Mouse (Mus musculus): Measurements from ENCODE around the gene Cdc37. TPM values are rescaled to one million over a fixed set of nuclear protein-coding genes. Genes with fewer than 3 reads are reported as not detected.

Gene Cdc37
- polyA plus RNA-seq, 1 experiment from 2014 or later: 351 TPM

DNA sequence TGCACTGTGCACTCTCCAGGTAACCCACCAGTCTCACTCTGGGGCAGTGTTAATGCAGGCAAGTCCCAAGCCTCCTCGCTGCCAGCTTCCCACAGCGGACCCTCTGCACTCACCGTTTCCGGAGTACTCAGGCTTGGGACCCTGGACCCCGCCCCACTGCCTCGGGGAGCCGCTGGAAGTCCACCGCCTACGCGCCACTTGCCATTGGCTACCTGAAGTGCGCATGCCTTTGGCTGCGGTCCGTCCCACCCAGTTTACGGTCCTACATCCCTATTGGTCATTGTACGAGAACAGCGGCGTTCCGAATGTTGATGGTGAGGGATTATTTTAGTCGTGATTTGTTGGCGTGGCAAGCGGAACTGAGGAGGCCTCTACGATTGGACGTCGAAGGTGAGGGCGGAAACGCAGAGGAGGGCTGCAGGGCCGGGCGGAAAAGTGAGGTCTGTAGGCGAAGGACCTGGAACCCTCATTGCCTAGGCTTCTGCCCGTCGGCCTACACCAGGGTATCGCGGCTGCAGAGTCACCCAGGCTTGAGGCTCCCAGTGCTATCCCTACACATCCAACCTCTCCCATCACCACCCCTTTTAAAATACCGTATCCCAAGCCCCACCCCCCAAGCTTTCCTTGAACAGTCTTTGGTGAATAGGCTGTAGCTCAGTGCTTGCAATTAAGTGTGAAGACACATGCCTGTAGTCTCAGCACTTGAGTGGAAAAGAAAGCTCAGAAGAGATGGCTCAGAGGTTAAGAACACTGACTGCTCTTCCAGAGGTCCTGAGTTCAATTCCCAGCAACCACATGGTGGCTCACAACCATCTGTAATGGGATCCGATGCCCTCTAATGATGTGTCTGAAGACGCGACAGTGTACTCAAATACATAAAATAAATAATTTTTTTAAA, 18.5 kb downstream of the Cdc37 start, which contains the start of gene Tyk2:
TSS of gene Tyk2 (minus strand) at position 185 of the 898 bp plus-strand sequence.
- 5% methylated on average over 37 of the region's 37 CpGs for WGBS
- H3K36me3 ChIP-seq: peaks cover 19% of the 10 kb centered on the region
- ATAC-seq (replicated peaks; ENCODE audit: low FRiP score): peak; percentile 99

GRCm38 (mm10) chr9:21126259-21126627, 23.5 kb downstream of the Cdc37 start:
- 79% methylated on average over 2 of the region's 2 CpGs for WGBS
- peaks cover 44% of the 10 kb centered on the region for H3K36me3 ChIP-seq
- H3K27ac ChIP-seq: no peak overlapping the region
- no peak for ATAC-seq (replicated peaks; ENCODE audit: low FRiP score)
- no peak overlapping the region for H3K4me3 ChIP-seq (replicated peaks)
- peaks cover 8% of the 10 kb centered on the region for H3K4me1 ChIP-seq
- no peak overlapping the region for H3K4me2 ChIP-seq
- no peaks in the 10 kb centered on the region for H3K27me3 ChIP-seq
- H3K9me3 ChIP-seq (replicated peaks): no peaks in the 10 kb centered on the region
- no peak overlapping the region for H3K9ac ChIP-seq

More for the DNA sequence above, 18.5 kb downstream of the Cdc37 start, which contains the start of gene Tyk2:
- Histone ChIP-seq H3K27ac (peak within 1 kb of the TSS; percentile 81), H3K4me3 (replicated peaks) (peak within 1 kb of the TSS; percentile 69), H3K9me3 (replicated peaks) (no peaks in the 10 kb centered on the region), H3K27me3 (no peaks in the 10 kb centered on the region), H3K4me2 (peak within 1 kb of the TSS; percentile 78), H3K9ac (peak within 1 kb of the TSS; percentile 62), H3K4me1 (peaks cover 14% of the 10 kb centered on the region)

DNA sequence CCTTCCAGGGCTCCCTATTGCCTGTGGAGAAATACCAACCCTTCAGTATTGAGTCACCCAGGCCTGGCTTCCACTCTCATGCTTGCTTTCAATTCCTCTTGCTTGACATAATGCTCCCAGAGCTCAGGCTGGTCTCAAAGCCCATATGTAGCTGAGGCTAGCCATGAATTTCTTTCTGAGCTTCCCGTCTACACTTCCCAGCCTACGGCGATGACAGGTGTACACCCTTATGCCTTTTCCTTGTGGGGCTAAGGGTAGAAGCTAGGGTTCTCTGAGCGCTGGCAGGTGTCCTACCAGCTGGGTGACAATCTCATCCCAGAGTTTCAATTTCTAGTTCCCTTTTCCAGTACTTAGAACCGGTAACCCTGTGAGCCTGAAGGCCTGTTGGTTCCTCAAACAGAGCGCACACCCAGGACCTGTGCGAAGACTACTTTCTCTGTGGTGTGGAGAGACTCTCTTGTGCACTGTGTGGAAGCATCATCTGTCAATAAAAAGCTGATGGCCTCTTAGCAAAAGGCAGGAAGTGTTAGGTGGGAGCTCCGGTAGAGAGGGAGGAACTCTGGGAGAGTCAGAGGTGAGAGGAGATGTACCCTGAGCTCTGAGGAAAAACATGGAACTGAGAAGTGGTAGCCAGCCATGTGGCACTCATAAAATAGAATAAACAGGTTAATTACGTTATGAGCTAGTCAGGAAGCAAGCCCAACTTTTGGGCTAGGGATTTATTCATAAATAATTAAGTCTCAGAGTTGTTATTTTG, 24.1 kb downstream of the Cdc37 start:
- 82% methylated on average over 9 of the region's 9 CpGs for WGBS
- Histone ChIP-seq H3K4me2 (no peak overlapping the region), H3K27ac (no peak overlapping the region), H3K4me1 (peaks cover 8% of the 10 kb centered on the region), H3K36me3 (peaks cover 47% of the 10 kb centered on the region), H3K27me3 (no peaks in the 10 kb centered on the region), H3K4me3 (replicated peaks) (no peak overlapping the region), H3K9me3 (replicated peaks) (no peaks in the 10 kb centered on the region), H3K9ac (no peak overlapping the region)
- no peak for ATAC-seq (replicated peaks; ENCODE audit: low FRiP score)

DNA sequence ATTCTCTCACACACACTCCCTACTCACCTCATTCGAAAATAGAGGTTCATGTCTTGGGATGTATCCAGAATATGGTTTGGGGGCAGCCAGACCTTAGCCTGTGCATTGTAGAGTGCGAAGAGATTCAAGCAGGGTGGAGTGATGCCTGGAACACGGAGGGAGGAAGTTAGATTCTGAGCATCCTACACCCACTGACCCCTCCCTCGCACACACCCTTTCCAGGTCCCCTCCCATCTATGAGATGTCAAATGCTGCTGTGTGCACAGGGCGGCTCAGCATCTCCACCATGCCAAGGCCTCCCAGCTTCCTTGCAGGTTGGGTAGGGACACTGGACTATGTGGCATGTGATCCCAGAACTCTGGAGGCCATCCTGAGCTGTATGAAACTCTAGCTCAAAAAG, 24.9 kb downstream of the Cdc37 start:
- WGBS: 84% methylated on average over 5 of the region's 5 CpGs
- ATAC-seq (replicated peaks; ENCODE audit: low FRiP score): no peak
- Histone ChIP-seq H3K9me3 (replicated peaks) (no peaks in the 10 kb centered on the region), H3K4me2 (no peak overlapping the region), H3K4me3 (replicated peaks) (no peak overlapping the region), H3K4me1 (no peaks in the 10 kb centered on the region), H3K36me3 (peaks cover 52% of the 10 kb centered on the region), H3K9ac (no peak overlapping the region), H3K27ac (no peak overlapping the region), H3K27me3 (no peaks in the 10 kb centered on the region)

DNA sequence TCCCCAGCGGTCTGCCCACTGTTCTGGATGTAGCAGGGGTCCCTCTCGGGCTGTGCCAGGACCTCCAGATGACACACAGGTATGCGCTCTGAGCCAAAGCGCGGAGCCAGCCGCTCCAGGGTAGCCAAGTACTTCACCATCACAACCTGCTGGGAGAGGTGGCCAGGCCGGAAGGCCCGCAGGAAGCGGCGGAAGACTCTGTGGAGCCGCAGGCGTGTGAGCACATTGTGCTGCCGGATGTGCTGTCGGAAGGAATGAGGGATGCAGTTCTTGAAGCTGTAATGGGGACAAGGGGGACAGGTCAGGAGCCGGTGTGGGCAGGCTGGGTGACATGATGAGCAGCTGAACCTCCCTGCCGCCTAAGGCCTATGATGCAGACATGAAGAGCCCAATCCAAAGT, 28.3 kb downstream of the Cdc37 start:
- H3K27me3 ChIP-seq: no peaks in the 10 kb centered on the region
- H3K36me3 ChIP-seq: peaks cover 40% of the 10 kb centered on the region
- no peak for ATAC-seq (replicated peaks; ENCODE audit: low FRiP score)
- H3K9ac ChIP-seq: no peak overlapping the region
- H3K27ac ChIP-seq: no peak overlapping the region
- no peaks in the 10 kb centered on the region for H3K9me3 ChIP-seq (replicated peaks)
- H3K4me2 ChIP-seq: no peak overlapping the region
- H3K4me3 ChIP-seq (replicated peaks): no peak overlapping the region
- H3K4me1 ChIP-seq: no peaks in the 10 kb centered on the region
- 89% methylated on average over 16 of the region's 16 CpGs for WGBS

- no peak overlapping the region for H3K9ac ChIP-seq
- no peaks in the 10 kb centered on the region for H3K4me1 ChIP-seq
- no peaks in the 10 kb centered on the region for H3K9me3 ChIP-seq (replicated peaks)
- peaks cover 15% of the 10 kb centered on the region for H3K36me3 ChIP-seq
- H3K4me2 ChIP-seq: no peak overlapping the region
- H3K27ac ChIP-seq: no peak overlapping the region
- whole genome bisulfite sequencing: 68% methylated on average over 6 of the region's 6 CpGs
- no peak overlapping the region for H3K4me3 ChIP-seq (replicated peaks)
- no peak for ATAC-seq (replicated peaks; ENCODE audit: low FRiP score)
- no peaks in the 10 kb centered on the region for H3K27me3 ChIP-seq
These were observed 32.7 kb downstream of the Cdc37 start for GRCm38 (mm10) chr9:21117073-21117472.

- 87% methylated on average over 8 of the region's 8 CpGs for WGBS
- no peak for ATAC-seq (replicated peaks; ENCODE audit: low FRiP score)
- H3K36me3 ChIP-seq: peaks cover 3% of the 10 kb centered on the region; the same call in 1 of the 2 replicates
These were observed 34.7 kb downstream of the Cdc37 start for GRCm38 (mm10) chr9:21115105-21115504.

DNA sequence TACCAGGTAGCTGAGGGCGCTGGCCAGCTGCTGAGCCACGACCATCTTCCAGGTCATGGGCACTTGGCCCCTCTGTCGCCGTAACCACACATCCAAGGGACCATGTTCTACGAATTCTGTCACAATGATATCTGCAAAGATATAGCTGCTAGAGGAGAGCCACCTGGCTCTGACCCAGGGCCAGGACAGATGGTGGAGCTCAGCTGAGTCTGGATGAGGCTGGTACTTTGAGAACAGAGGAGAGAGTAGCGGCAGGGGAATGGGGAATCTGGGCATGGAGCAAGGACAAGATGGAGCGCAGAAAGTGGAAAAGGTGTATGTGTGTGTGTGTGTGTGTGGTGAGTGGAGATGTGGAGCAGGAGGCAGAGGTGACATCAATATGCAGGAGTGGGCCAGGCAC, 35.6 kb downstream of the Cdc37 start:
- H3K4me1 ChIP-seq: no peaks in the 10 kb centered on the region
- H3K9ac ChIP-seq: no peak overlapping the region
- no peak overlapping the region for H3K27ac ChIP-seq
- no peaks in the 10 kb centered on the region for H3K27me3 ChIP-seq
- WGBS: 83% methylated on average over 7 of the region's 7 CpGs
- no peak overlapping the region for H3K4me2 ChIP-seq
- ATAC-seq (replicated peaks; ENCODE audit: low FRiP score): no peak
- no peak overlapping the region for H3K4me3 ChIP-seq (replicated peaks)
- H3K9me3 ChIP-seq (replicated peaks): no peaks in the 10 kb centered on the region
- H3K36me3 ChIP-seq: no peaks in the 10 kb centered on the region

More at GRCm38 (mm10) chr9:21115105-21115504, 34.7 kb downstream of the Cdc37 start:
- Histone ChIP-seq H3K4me1 (no peaks in the 10 kb centered on the region), H3K9ac (no peak overlapping the region), H3K4me2 (no peak overlapping the region), H3K9me3 (replicated peaks) (no peaks in the 10 kb centered on the region), H3K27me3 (no peaks in the 10 kb centered on the region), H3K4me3 (replicated peaks) (no peak overlapping the region), H3K27ac (no peak overlapping the region)

DNA sequence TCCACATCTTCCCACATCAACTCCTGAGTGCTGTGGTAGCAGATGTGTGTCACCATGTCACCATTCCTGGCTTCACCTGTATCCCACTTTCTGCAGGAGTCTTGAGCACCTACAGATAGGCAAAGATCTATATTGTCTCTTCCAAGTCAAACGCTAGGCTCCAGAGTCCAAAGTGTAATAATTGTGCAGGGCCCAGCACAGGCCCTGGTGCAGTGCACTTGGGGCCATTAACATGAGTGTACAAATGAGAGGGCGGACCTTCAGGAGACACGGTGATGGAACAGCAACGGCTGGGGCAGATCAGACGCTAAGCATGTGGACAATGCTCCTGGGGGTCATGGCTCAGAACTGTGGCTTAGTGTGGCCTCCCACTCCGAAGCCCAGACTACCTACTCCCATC, 36.0 kb downstream of the Cdc37 start:
- Histone ChIP-seq H3K27me3 (no peaks in the 10 kb centered on the region), H3K9me3 (replicated peaks) (no peaks in the 10 kb centered on the region), H3K9ac (no peak overlapping the region), H3K36me3 (0 out of 2 replicates have a peak, but pooled peaks cover 3% of the 10 kb centered on the region), H3K4me1 (no peaks in the 10 kb centered on the region), H3K4me3 (replicated peaks) (no peak overlapping the region), H3K4me2 (no peak overlapping the region), H3K27ac (no peak overlapping the region)
- no peak for ATAC-seq (replicated peaks; ENCODE audit: low FRiP score)
- 77% methylated on average over 6 of the region's 6 CpGs for WGBS

- Histone ChIP-seq H3K4me3 (replicated peaks) (no peak overlapping the region), H3K4me1 (0 out of 2 replicates have a peak, but pooled peaks cover 7% of the 10 kb centered on the region), H3K9ac (no peak overlapping the region), H3K4me2 (no peak overlapping the region), H3K36me3 (0 out of 2 replicates have a peak, but pooled peaks cover 7% of the 10 kb centered on the region), H3K9me3 (replicated peaks) (no peaks in the 10 kb centered on the region), H3K27ac (no peak overlapping the region), H3K27me3 (no peaks in the 10 kb centered on the region)
- 52% methylated on average over 23 of the region's 23 CpGs for WGBS
- ATAC-seq (replicated peaks; ENCODE audit: low FRiP score): no peak
These were observed 42.1 kb downstream of the Cdc37 start for GRCm38 (mm10) chr9:21107607-21108237.

- H3K4me2 ChIP-seq: no peak overlapping the region
- 0 out of 2 replicates have a peak, but pooled peaks cover 7% of the 10 kb centered on the region for H3K4me1 ChIP-seq
- H3K9me3 ChIP-seq (replicated peaks): no peaks in the 10 kb centered on the region
- H3K9ac ChIP-seq: no peak overlapping the region
- WGBS: 71% methylated on average over 5 of the region's 5 CpGs
- H3K27ac ChIP-seq: no peak overlapping the region
- no peaks in the 10 kb centered on the region for H3K27me3 ChIP-seq
- H3K36me3 ChIP-seq: 0 out of 2 replicates have a peak, but pooled peaks cover 11% of the 10 kb centered on the region
- ATAC-seq (replicated peaks; ENCODE audit: low FRiP score): no peak
- no peak overlapping the region for H3K4me3 ChIP-seq (replicated peaks)
These were observed 43.8 kb downstream of the Cdc37 start for GRCm38 (mm10) chr9:21105760-21106564.

All from kidney, embryonic 15.5 days (tissue).